Mouse (Mus musculus): ENCODE data around the gene Pcnt.

DNA sequence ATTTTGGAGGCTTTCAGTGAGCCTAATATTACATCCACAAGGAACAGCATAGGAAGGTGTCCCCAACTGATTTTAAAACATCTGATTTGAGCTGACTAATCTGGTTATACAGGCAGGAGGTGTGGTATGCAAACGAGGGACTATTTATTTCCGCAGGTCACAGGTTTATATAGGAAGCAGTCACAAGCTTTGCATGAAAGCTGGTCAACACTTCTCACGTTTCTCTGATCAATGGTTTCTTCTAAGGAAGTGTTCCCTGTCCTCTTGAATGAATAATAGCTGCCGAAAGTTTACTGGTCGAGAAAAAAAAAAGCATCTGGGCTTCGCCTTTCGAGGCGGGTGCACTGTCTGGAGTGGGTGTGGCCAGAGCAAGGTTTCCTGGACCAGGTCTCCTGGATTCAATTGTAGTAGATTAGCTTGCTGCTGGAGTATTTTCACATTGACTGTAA lies 96.5 kb downstream of the Pcnt start:
- no peak for TF ChIP-seq CTCF (IDR thresholded peaks at IDR 0.05; ENCODE audit: insufficient read depth, low read length)
- no peak for TF ChIP-seq POLR2A (IDR thresholded peaks at IDR 0.05; ENCODE audit: borderline replicate concordance, extremely low read depth, low read depth, low read length)

Data from lung, adult 2 months (tissue).